9 mouse cellular contexts compared by ENCODE assay signal in genomic region chr9:106908715-106909114, GRCm38 (mm10). TPM values are rescaled to one million over a fixed set of nuclear protein-coding genes. Genes with fewer than 3 reads are reported as not detected.
A peak's percentile ranks its signal among the peaks of the same experiment; 100 is the strongest.
DNase-seq lines count a peak whose midpoint lies in the region; ATAC-seq and TF ChIP-seq lines count a peak whose summit lies in the region.
"Had no signal": no experiment of that assay in that cellular context is flagged by ENCODE, and none has a peak within 500 bp of the region (broad histone marks: within the 10 kb centered on the region; RNA-seq: fewer than 3 reads in every experiment).

No protein-coding gene starts in this region.

- no peaks in the 10 kb centered on the region for H3K36me3 ChIP-seq in heart, embryonic 16.5 days (ENCODE audit: control insufficient read depth, insufficient read depth)
- H3K36me3 ChIP-seq in liver, postnatal 0 days (replicated peaks; ENCODE audit: insufficient read depth, low read length) = no peaks in the 10 kb centered on the region
- H3K36me3 ChIP-seq: liver, embryonic 13.5 days had no signal

- no peak for TF ChIP-seq CTCF in cortical plate, adult 2 months (IDR thresholded peaks at IDR 0.05; ENCODE audit: extremely low read depth, insufficient read depth, low read length)
- TF ChIP-seq CTCF in liver, postnatal 0 days (IDR thresholded peaks at IDR 0.05; ENCODE audit: low read depth) = no peak

- no peak overlapping the region for H3K9ac ChIP-seq in heart, embryonic 16.5 days (ENCODE audit: low read length)
- H3K9ac ChIP-seq in liver, postnatal 0 days (replicated peaks) = no peak overlapping the region
- H3K9ac ChIP-seq: liver, embryonic 13.5 days had no signal

- H3K27ac ChIP-seq in heart, embryonic 16.5 days (ENCODE audit: low read length) = no peak overlapping the region
- peak overlapping the region; percentile 28; the same call in 1 of the 2 replicates for H3K27ac ChIP-seq in cortical plate, adult 2 months (ENCODE audit: insufficient read depth, low read length)
- H3K27ac ChIP-seq in liver, postnatal 0 days (ENCODE audit: low read depth) = no peak overlapping the region
- H3K27ac ChIP-seq: liver, embryonic 13.5 days had no signal

- no peaks in the 10 kb centered on the region for H3K27me3 ChIP-seq in heart, embryonic 16.5 days (ENCODE audit: control insufficient read depth, insufficient read depth, low read length)
- no peaks in the 10 kb centered on the region for H3K27me3 ChIP-seq in liver, postnatal 0 days (ENCODE audit: insufficient read depth, low read length)
- H3K27me3 ChIP-seq: liver, embryonic 13.5 days had no signal

- peaks cover 2% of the 10 kb centered on the region; the same call in 1 of the 2 replicates for H3K4me1 ChIP-seq in heart, embryonic 16.5 days (ENCODE audit: control insufficient read depth, insufficient read depth, low read length)
- peaks cover 3% of the 10 kb centered on the region; the same call in 1 of the 2 replicates for H3K4me1 ChIP-seq in cortical plate, adult 2 months (ENCODE audit: control insufficient read depth, insufficient read depth, low read length)
- H3K4me1 ChIP-seq in liver, postnatal 0 days (ENCODE audit: insufficient read depth) = 0 out of 2 replicates have a peak, but pooled peaks cover 3% of the 10 kb centered on the region
- H3K4me1 ChIP-seq: liver, embryonic 13.5 days had no signal

- TF ChIP-seq EP300 in liver, postnatal 0 days (IDR thresholded peaks at IDR 0.05; ENCODE audit: low read depth) = no peak

- DNase-seq in heart, postnatal 36 days = no peak
- DNase-seq in 416B (ENCODE audit: low read depth) = peak; percentile 87
- peak; percentile 27 for DNase-seq in liver, postnatal 0 days
- DNase-seq in spleen, adult 12 weeks (ENCODE audit: low spot score) = no peak
- no peak for DNase-seq in embryo, embryonic 11 days
- DNase-seq: liver, embryonic 13.5 days had no signal

- no peaks in the 10 kb centered on the region for H3K9me3 ChIP-seq in heart, embryonic 16.5 days (replicated peaks; ENCODE audit: control insufficient read depth, low read length)
- no peaks in the 10 kb centered on the region for H3K9me3 ChIP-seq in liver, postnatal 0 days (ENCODE audit: low read length)
- H3K9me3 ChIP-seq: liver, embryonic 13.5 days had no signal

- no peak overlapping the region for H3K4me2 ChIP-seq in heart, embryonic 16.5 days (ENCODE audit: low read depth, low read length)
- no peak overlapping the region for H3K4me2 ChIP-seq in liver, postnatal 0 days (ENCODE audit: low read depth, low read length)
- H3K4me2 ChIP-seq: liver, embryonic 13.5 days had no signal

- intact Hi-C loops in heart, postnatal 36 days (cut with DNase I) = no loop called here

- ATAC-seq in heart, embryonic 16.5 days (replicated peaks; ENCODE audit: extremely low read depth, insufficient read depth, low FRiP score) = 0 out of 2 replicates have a peak, but pooled peaks have one; percentile 52
- ATAC-seq in liver, postnatal 0 days = peak; percentile 82
- ATAC-seq: forebrain, embryonic 14.5 days had no signal

- no peak overlapping the region for H3K4me3 ChIP-seq in heart, embryonic 16.5 days (ENCODE audit: low read length)
- no peak overlapping the region for H3K4me3 ChIP-seq in cortical plate, adult 2 months (ENCODE audit: insufficient read depth, low read length)
- no peak overlapping the region for H3K4me3 ChIP-seq in liver, postnatal 0 days (ENCODE audit: low read depth, low read length)
- H3K4me3 ChIP-seq: liver, embryonic 13.5 days had no signal

- no peak for TF ChIP-seq POLR2A in cortical plate, adult 2 months (IDR thresholded peaks at IDR 0.05; ENCODE audit: extremely low read depth, insufficient read depth, low read length)

- 37% methylated on average over 5 of the region's 5 CpGs for WGBS in heart, embryonic 16.5 days
- WGBS in liver, postnatal 0 days (ENCODE audit: insufficient replicate concordance) = 16% methylated on average over 5 of the region's 5 CpGs

RNA-seq across cellular contexts. Expression of gene Manf, which starts 16.9 kb away (rescaled TPM):
- 189 and 245 TPM in 2 replicates for polyA plus RNA-seq in heart, embryonic 16.5 days (2015; fragmentation: Nextera tagmentation; extraction: Ambion mirVana)
- total RNA-seq in heart, postnatal 36 days (2021) = 100 to 1,000 TPM in 1 of 2 experiments, 10 to 100 TPM in 1; 99.1 to 164 TPM
- 54.6 and 59.1 TPM in 2 replicates for polyA plus RNA-seq in cortical plate, adult 2 months (2012; rRNA removed)
- polyA plus RNA-seq in liver, postnatal 0 days (2015; fragmentation: Nextera tagmentation; extraction: Ambion mirVana) = 104 and 139 TPM in 2 replicates

RNA-seq across cellular contexts. Expression of gene Rbm15b, which starts 21.5 kb away (rescaled TPM):
- 3.9 and 4.6 TPM in 2 replicates for polyA plus RNA-seq in heart, embryonic 16.5 days (2015; fragmentation: Nextera tagmentation; extraction: Ambion mirVana)
- 10 to 100 TPM; 11.3 to 14.9 TPM for total RNA-seq in heart, postnatal 36 days (2021)
- polyA plus RNA-seq in cortical plate, adult 2 months (2012; rRNA removed) = 16.2 and 16.6 TPM in 2 replicates
- 1.4 and 2.2 TPM in 2 replicates for polyA plus RNA-seq in liver, postnatal 0 days (2015; fragmentation: Nextera tagmentation; extraction: Ambion mirVana)

Comparison
In these comparisons a context has a peak if more than half of its experiments do, and no peak if none do; other contexts are left out.
1. DNase-seq: peak in 416B (single experiment) and liver, postnatal 0 days (single experiment); none in heart, postnatal 36 days (0 of 2), spleen, adult 12 weeks (single experiment) and embryo, embryonic 11 days (single experiment).